Mouse (Mus musculus): Measurements from ENCODE around the gene Hoxd12.

- TF ChIP-seq CTCF (IDR thresholded peaks at IDR 0.05; ENCODE audit: low read depth, low read length), result no peak
- TF ChIP-seq GATA1 (IDR thresholded peaks at IDR 0.05; ENCODE audit: borderline replicate concordance, low read length), result no peak
- no peak for TF ChIP-seq GATA2 (IDR thresholded peaks at IDR 0.05; ENCODE audit: borderline replicate concordance, low read depth, low read length)
These were observed 30.8 kb downstream of the Hoxd12 start for GRCm38 (mm10) chr2:74705467-74706089.
